Mouse (Mus musculus): ENCODE results near the gene Adam19. TPM values are rescaled to one million over a fixed set of nuclear protein-coding genes. Genes with fewer than 3 reads are reported as not detected.

The Adam19 gene
- total and polyA plus RNA-seq, 3 experiments = 3.0 to 9.0 (median 4.5) TPM

- Histone ChIP-seq H3K36me3 (replicated peaks in 1 of 2; ENCODE audit: control insufficient read depth in 1 of 2, insufficient read depth in 1 of 2, low read length in 1 of 2) (no peaks in the 10 kb centered on the region), H3K4me1 (ENCODE audit: control insufficient read depth in 1 of 2, insufficient read depth in 2 of 2) (peaks cover 0 to 9% of the 10 kb centered on the region in 2 experiments; a peak in 2 of 4 replicates), H3K79me2 (replicated peaks; ENCODE audit: control insufficient read depth, extremely low read depth, insufficient read depth, poor library complexity, severe bottlenecking) (no peaks in the 10 kb centered on the region), H3K9me3 (replicated peaks; ENCODE audit: low read length) (peaks cover 2% of the 10 kb centered on the region), H3K27ac (ENCODE audit: insufficient read depth, low read depth) (no peak overlapping the region), H3K4me3 (replicated peaks in 1 of 3; ENCODE audit: low read depth in 2 of 3, low read length in 2 of 3, poor library complexity in 1 of 3) (no peak overlapping the region), H3K4me2 (ENCODE audit: insufficient read depth, low read depth, poor library complexity, severe bottlenecking) (no peak overlapping the region), H3K9ac (ENCODE audit: insufficient read depth, low read depth) (no peak overlapping the region), H3K27me3 (replicated peaks) (no peaks in the 10 kb centered on the region)
- DNase-seq (ENCODE audit: extremely low read depth) = no peak
- in situ Hi-C loops (cut with MboI; ENCODE audit: low pct_ligation_motif_present, low pct_unique_long_range_greater_than_20kb, low sequenced_read_pairs) (no loop called here), dilution Hi-C loops (cut with MboI; ENCODE audit: extremely low pct_ligation_motif_present, extremely low pct_unique_long_range_greater_than_20kb, low sequenced_read_pairs) (no loop called here)
- no peak for TF ChIP-seq ZMIZ1 (IDR thresholded peaks at IDR 0.05; ENCODE audit: low read depth, low read length)
- no peak for TF ChIP-seq CHD1 (IDR thresholded peaks at IDR 0.05; ENCODE audit: low read depth, low read length)
- TF ChIP-seq ZKSCAN1 (IDR thresholded peaks at IDR 0.05; ENCODE audit: borderline replicate concordance, low read depth, low read length) = no peak
- TF ChIP-seq RAD21 (IDR thresholded peaks at IDR 0.05; ENCODE audit: low read depth, low read length) = no peak
- TF ChIP-seq ZNF384 (IDR thresholded peaks at IDR 0.05; ENCODE audit: low read depth, low read length) = peak; percentile 58; the same call in 1 of the 2 replicates
Measured at GRCm38 (mm10) chr11:46027952-46028814, 27.6 kb upstream of the Adam19 start.

- TF ChIP-seq NELFE (IDR thresholded peaks at IDR 0.05; ENCODE audit: low read depth, low read length) (no peak), IRF4 (IDR thresholded peaks at IDR 0.05; ENCODE audit: low read depth, low read length) (no peak), GABPA (IDR thresholded peaks at IDR 0.05; ENCODE audit: insufficient replicate concordance, low read depth, low read length) (no peak), ELF1 (IDR thresholded peaks at IDR 0.05; ENCODE audit: low read depth, low read length) (no peak), E2F4 (IDR thresholded peaks at IDR 0.05; ENCODE audit: insufficient replicate concordance, low read depth, low read length) (no peak), RAD21 (IDR thresholded peaks at IDR 0.05; ENCODE audit: low read depth, low read length) (no peak), JUND (conservative IDR thresholded peaks at IDR 0.05; ENCODE audit: low read depth, low read length) (no peak), TCF12 (IDR thresholded peaks at IDR 0.05; ENCODE audit: low read depth, low read length) (no peak), ETS1 (conservative IDR thresholded peaks at IDR 0.05; ENCODE audit: low read depth, low read length) (no peak), SMC3 (IDR thresholded peaks at IDR 0.05; ENCODE audit: low read depth, low read length) (no peak), POLR2AphosphoS2 (IDR thresholded peaks at IDR 0.05; ENCODE audit: low read depth, low read length) (no peak)
- no peak overlapping the region for H3K4me2 ChIP-seq (ENCODE audit: insufficient read depth, low read depth, poor library complexity, severe bottlenecking)
- H3K4me3 ChIP-seq (replicated peaks in 1 of 3; ENCODE audit: low read depth in 2 of 3, low read length in 2 of 3, poor library complexity in 1 of 3) = no peak overlapping the region
- no peaks in the 10 kb centered on the region for H3K79me2 ChIP-seq (replicated peaks; ENCODE audit: control insufficient read depth, extremely low read depth, insufficient read depth, poor library complexity, severe bottlenecking)
- dilution Hi-C loops (cut with MboI; ENCODE audit: extremely low pct_ligation_motif_present, extremely low pct_unique_long_range_greater_than_20kb, low sequenced_read_pairs) (no loop called here), in situ Hi-C loops (cut with MboI; ENCODE audit: low pct_ligation_motif_present, low pct_unique_long_range_greater_than_20kb, low sequenced_read_pairs) (no loop called here)
- no peak overlapping the region for H3K9ac ChIP-seq (ENCODE audit: insufficient read depth, low read depth)
- no peaks in the 10 kb centered on the region for H3K36me3 ChIP-seq (replicated peaks in 1 of 2; ENCODE audit: control insufficient read depth in 1 of 2, insufficient read depth in 1 of 2, low read length in 1 of 2)
- peaks cover 0 to 15% of the 10 kb centered on the region in 2 experiments; a peak in 2 of 4 replicates for H3K4me1 ChIP-seq (ENCODE audit: control insufficient read depth in 1 of 2, insufficient read depth in 2 of 2)
- no peak overlapping the region for H3K27ac ChIP-seq (ENCODE audit: insufficient read depth, low read depth)
- H3K9me3 ChIP-seq (replicated peaks; ENCODE audit: low read length) = peaks cover 2% of the 10 kb centered on the region
- no peak for DNase-seq (ENCODE audit: extremely low read depth)
- H3K27me3 ChIP-seq (replicated peaks) = no peaks in the 10 kb centered on the region
Measured at GRCm38 (mm10) chr11:46029485-46029884, 26.3 kb upstream of the Adam19 start.
